Mouse (Mus musculus) T-cell, adult 2 months (primary cell): ENCODE data around the gene Ly6g6d.

ENCODE experiments used
- DNase-seq: peaks from one replicate; pipeline ENCODE4 v3.0.0; 2022; ENCODE audit warnings: low spot score

Gene Ly6g6d

DNA sequence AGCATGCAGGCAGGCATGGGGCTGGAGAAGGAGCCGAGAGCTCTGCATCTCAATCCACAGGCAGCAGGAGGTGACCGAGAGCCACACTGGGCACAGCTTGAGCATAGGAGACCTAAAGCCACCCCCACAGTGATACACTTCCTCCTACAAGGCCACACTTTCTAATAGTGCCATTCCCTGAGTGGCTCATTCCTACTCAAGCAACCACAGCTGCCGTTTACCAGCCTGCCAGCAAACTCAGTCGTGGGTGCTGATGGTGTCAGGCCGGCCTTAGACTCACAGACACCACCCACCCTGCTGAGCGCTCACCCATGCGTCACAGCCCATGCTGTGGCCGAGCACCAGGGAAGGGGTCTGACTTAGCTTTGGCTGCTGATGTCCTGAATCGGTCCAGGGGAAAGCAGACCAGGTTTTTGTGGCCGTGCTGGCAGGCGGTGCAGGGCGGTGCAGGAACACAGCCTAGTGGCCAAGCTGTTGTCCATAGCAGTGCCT is 19.3 kb upstream of the Ly6g6d start:
- no peak for DNase-seq

DNA sequence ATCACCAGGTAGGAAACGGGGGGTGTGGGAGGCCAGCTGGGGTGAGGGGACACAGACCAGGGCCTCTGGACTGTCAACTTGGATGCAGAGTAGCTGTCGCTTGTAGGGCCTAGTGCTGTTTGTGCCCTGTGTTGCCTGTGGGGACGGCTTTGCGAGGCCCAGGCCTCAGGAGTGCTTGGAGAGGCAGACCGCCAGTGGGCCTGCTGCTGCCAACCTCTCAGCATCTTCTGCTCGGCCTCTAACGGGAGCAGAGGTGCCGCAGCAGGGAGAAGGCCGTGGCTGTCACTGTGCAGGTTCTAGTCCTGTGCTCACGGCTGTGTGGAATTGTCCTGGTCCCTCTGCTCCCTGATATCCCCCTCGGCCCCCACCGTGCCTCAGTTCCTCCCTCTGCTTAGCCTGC is 18.7 kb upstream of the Ly6g6d start:
- no peak for DNase-seq

DNA sequence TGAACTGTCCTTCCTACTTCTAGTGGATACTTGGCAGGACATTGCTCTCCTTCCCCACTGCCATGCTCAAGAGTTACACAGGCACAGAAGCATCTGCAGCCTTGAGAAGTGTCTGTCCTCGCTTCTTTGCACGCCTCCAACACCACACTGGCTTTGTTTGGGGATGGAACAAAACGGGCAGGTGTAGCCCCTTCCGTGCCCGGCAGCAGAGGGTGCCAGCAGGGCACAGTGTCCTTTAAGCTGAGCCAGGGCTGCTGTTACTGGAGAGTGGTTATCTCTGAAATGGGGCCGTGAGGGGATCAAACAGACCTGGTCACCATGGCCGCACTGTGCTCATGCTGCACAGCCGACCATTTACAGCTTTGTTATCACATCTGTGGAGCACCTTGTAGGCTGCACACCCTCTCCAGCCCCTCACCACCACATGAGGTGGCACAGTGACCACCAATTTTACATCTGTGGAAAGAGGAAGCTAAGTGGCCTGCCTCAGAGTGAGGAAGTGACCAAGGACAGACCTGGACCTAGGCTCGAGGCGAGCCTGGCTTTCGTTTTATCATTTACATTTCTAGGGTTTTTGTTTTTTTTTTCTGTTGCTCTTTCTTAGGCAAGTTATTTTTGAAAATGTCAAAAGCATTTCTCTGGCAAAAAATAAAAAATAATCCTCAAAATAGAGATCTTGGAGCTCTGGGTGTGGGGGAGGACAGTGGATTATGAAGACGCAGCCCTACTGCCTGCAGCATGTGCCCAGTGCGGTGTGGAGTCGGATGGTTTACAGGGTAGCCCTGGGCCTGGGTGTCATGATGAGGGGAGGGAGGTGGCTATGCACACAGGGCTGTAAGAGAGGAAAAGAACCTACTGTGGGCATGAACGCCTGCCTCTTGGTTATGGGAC is 16.9 kb upstream of the Ly6g6d start:
- no peak for DNase-seq

DNA sequence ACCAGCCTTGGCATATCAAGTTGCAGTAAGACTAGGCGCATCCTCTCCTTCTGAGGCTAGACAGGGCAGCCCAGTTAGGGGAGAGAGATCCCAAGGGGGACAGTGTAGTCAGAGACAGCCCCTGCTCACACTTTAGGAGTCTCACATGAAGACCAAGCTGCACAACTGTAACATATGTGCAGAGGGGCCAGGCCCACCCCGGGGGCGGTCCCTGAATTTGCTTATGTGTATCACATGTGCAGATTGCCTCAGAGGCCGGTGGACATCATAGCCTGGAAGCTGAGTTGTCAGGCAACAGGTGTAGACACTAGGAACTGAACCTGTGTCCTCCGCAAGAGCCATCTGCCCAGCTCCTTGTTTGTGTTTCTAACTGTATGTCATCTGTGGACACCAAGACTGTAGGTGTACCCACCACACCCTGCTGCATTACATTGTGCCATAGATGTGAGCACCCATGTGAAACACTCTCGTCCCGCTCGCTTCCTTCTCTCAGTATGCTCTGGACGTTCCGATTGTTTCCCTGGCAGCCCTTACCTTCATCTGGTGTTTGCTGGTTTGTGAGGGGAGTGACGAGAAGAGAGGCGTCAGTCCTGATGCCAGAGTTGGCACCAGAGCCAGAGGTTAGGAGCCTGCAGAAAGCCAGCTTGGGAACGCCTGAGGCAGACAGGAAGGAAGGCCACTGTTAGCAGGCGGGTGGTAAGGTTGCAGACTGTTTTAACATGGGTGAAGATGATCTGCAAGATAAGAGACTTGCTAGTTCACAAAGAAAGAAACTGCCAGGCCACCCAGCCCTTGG is 14.7 kb upstream of the Ly6g6d start:
- DNase-seq: no peak

DNA sequence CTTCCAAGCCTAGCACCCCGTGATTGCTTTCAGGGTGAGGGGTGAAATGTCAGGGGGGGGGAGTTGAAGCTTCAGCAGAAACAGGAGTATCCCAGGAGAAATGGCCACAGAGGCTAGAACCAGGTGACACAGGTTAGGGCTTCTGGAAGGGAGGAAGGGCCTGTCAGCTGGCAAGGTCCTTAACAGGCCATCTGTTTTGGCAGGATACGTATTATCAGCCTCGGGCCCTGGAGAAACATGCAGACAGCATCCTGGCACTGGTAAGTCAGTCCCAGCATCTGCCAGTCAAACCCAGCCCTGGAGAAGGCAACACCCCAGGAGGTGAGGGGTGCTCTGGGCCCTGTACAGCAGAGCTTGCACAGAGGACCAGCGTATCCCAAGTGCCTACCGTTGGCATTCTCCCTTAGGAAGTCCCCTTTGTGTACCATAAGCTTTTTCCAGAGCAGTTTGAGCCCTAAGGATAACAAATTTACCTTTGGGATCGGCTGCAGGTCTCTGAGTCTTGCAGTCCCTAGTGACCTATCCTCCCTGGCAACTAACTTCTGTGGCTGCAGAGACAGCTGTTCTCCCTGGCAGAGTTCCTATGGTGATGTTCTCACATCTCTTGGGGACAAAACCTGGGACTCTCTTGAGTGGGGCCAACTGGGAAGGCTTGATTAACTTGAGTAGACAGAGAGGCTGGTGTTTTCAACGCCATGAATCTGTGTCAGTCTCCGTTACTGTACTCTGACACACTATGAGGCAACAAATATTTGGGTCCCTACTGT is 12.5 kb upstream of the Ly6g6d start:
- no peak for DNase-seq

DNA sequence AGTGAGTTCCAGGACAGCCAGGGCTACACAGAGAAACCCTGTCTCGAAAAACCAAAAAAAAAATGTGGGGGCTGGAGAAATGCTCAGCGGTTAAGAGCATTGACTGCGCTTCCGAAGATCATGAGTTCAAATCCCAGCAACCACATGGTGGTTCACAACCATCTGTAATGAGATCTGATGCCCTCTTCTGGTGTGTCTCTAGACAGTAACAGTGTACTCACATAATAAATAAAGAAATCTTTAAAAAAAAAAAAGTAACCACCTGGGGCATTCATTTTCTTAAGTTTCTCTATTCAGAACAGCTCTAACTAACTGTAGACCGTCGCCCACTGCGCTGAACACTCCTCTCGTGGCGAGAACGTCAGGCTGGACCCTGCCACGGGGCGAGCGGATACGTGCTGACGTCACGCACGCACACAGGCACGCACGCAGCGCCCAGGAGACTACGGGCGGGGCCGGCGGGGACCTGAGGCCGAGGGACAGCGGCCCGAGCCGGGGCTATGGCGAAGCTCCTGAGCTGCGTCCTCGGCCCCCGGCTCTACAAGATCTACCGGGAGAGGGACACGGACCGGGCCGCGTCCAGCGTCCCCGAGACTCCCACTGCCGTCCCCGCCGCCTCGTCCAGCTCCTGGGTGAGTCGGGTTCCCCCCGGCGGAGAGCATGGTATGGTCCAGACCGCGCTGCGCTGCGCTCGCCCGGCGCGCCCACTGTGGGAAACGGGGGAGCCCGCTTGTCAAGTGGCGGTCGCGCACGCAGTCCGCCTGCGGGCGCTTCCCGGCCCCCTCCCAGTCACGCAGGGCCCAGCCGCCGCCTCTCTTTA is 11.2 kb upstream of the Ly6g6d start, which contains the start of gene Abhd16a:
TSS of gene Abhd16a (plus strand) at position 439 of the 820 bp plus-strand sequence.
- DNase-seq: peak; percentile 90

DNA sequence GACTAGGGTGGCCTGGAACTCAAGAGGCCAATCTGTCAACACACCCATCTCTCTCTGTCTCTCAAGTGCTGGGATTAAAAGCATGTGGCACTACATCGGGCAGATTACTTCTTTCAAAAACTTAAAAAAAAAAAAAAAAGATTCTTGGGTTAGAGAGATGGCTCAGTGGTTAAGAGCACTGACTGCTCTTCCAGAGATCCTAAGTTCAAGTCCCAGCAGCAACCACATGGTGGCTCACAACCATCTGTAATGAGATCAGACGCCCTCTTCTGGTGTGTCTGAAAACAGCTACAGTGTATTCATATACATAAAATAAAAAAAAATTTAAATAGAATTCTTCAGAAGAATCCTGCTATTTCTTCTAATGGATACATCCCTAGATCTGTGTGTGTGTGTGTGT is 10.3 kb upstream of the Ly6g6d start:
- DNase-seq: peak; percentile 41

DNA sequence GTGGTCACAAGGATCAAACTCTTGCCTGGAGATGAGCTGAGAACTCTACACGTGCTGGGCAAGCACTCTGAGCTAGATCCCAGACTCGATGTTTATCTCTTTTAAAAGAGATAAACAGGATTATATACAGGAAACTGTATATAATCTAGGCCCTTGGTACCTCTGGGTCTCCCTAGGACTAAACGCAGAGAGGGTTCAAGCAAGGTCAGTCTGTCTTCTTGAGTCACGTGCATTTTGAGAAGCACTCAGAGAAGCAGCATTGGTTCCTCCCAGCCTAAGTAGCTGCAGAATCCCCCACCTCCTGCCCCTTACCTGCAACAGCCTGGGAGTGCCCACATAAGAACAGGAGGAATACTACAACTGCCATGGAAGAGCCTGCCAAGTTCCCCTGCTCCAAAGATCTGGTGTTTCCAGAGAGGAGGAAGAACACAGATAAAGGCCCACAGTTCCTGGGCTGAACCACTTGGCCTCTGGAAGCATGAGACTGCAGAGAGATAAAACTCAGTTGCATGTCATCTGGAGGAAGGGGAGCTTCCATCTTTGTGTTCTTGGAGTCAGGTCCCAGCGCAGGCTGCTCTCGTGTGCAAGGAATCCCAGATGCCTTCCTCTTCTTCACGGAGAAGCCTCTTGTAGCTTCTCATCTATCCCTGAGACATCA is 7.5 kb upstream of the Ly6g6d start, which contains the start of gene Ly6g6f:
TSS of gene Ly6g6f (minus strand) at position 403 of the 658 bp plus-strand sequence.
- DNase-seq: no peak

DNA sequence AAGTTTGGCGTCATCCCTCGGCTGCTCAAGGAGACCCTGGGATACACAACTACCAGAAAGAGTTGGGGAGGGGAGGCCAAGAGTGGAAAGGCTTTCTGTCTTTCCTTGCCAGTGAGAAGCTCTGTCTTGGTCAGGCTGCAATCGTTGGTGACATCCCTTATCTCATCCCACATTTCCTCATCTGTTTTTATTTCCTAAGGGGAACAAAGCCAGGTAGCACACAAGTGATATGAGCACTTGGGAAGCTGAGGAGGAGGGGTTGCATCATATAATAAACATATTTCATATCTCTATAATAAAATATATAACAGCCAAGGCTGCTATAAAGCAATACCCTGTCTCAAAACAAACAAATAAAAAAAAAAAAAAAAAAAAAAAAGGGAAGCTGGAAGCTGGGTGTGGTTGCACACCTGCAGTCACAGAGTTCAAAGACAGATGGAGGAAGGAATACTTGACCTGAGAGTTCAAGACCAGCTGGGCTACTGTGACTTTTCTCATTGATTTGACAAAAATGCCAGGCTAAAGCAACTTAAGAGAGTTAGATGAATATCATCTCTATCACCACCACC is 6.1 kb upstream of the Ly6g6d start:
- no peak for DNase-seq

DNA sequence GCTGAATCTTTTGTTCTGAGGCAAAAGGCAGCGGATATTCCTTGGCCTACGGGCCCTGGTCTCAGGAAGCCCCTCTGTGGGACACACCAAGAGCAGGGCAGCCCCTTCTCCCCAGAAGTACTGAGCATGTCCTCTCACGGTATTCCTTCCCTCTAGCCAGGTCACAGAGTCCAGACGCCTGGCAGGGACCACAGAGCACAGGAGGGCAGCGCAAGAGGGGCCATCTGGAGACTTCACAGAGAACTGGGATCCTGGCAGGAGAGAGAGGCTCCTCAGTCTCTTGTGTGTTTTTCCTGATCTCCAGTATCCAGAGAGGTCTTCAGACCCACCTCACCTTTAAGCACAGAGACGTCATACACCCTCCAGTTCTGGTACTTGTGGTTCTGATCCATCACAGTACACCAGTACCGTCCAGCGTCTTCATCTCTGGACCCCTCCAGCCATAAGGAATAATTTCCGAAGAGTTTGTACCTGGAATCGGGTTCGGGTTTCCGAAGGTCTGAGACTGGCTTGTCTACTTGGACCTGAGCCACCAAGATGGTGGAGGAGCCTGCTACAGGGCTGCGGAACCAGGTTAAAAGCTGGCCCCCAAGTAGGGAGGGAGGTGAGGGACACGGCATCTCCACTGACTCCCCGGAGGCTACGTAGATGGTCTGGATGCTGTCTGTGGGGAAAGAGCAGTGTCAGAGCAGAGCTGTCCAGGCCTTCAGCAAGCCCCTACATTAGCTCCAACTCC is 5.1 kb upstream of the Ly6g6d start:
- no peak for DNase-seq

DNA sequence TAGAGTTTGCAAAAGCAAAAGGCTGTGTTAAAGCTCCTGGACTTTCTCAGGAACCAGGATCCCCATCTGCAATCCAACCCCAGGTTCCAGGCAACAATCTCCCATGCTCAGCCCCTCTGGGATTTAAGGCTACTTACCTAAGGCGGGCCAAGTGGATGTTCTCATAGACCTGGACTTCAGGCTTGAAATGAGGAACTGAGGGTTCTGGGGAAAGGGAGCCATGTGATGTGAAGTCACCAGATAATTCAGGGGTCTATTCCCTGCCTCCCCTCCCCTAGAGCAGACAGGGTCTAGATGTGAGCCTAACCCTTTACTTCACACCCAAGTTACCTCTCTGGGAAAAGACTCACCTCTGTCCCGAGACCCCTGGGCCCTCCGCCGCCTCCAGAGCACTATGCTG is 2.8 kb upstream of the Ly6g6d start:
- DNase-seq: no peak

DNA sequence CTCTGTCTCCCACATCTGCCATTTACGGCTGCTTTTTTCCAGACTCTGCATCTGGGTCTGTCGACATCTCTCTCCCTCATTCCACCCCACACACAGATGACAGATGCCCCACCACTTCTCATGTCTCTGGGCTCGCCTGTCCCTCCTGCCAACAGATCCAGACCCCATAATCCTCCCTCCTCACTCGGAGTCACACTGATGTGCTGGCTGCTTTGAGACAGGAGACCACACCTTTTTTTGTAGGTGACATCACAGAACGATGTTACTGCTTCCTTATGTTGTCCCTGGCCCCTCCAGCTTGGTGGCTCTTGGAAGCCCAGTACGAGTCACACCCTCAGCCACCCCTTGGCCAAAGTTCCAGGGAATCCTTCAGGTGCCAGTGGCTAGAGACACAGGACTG is 2.4 kb upstream of the Ly6g6d start:
- DNase-seq: no peak

DNA sequence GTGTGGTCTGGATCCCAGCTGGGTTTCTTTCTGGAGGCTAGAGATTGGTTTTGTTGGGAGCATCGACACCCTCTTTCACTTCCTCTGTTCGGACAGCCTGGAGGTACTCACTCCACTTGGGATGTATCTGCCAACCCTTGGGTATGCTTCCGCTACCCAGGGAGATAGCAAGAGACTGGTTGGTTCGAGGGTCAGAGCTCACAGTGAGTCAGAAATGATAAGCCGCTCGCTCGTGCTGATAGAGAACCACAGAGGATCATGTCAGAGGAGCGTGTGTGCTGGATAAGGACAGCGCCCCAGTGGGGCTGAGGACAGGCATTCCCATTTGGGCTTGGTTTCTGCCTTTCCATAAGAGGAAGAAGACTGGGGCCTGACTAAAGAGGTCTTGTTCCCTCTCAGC is 1.9 kb upstream of the Ly6g6d start:
- no peak for DNase-seq

DNA sequence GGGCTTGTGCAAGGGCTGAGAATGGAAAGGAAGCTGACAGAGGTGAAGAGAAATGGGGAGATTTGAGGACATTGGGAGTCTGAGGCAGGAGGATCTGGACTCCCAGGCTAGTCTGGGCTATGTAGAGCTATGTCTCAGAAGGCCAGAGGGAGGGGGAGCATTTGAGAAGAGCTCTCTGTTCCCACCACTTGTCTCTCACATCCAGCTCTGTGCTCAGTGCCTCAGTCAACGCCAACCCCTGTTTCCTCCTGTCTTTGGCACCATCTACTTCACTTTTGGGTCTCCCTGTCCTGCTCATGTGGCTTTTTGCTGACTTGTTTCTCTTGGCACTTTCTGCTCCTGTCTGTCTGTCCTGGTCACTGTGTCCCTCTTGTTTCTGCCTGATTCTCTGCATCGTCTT is 580 bp downstream of the Ly6g6d start:
- DNase-seq: no peak

DNA sequence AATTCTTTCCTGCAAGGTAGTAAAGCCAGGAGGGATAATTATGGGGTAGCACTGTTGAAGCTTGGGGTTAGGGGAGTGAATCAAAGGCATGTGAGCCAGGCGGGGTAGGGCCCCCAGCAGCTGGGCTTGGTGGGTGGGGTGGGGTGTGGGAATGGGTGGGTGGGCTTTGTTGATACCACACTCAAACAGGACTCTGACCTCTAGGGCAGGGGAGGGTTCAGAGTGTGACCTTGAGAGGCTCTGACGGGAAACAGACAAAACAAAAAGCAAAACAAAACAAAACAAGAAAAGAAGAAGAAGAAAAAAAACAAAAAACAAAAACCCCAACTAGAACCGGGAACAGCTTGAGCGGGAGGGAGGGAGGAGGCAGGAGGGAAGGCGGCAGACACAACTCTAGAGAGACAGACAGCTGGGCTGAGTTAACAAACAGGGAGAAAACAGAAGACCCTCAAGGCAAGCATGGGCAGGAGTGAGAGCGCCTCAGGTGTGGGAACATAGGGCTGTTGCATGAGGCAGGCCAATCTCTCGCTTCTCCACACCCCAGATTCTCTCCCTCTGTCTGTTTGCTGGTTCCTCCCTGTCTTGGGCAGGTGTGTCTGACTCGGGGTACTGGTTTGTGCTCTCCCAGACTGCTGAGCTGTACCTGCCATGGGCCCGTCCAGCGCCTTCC is 1.2 kb downstream of the Ly6g6d start, which contains the start of gene Ly6g6e:
TSS of gene Ly6g6e (plus strand) at position 396 of the 670 bp plus-strand sequence.
- no peak for DNase-seq

DNA sequence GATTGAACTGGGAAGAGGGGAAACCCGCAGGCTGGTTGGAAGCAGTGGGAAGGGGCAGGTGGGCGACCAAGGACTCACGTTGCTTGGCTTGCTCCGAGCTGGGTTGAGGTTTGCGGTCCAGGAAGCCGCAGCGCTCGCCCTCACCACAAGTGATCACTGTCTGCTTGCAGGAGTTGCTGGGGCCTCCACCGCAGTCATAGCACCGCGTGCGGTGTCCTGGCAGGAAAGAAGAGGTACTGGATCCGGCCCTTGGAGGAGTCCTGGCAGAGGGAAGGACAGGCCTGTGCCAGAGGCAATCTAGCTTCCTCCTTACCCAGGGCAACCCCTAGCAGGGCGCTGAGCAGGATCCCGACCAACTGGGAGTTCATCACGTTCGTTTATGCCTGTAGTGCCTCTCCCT is 3.8 kb downstream of the Ly6g6d start:
- no peak for DNase-seq

DNA sequence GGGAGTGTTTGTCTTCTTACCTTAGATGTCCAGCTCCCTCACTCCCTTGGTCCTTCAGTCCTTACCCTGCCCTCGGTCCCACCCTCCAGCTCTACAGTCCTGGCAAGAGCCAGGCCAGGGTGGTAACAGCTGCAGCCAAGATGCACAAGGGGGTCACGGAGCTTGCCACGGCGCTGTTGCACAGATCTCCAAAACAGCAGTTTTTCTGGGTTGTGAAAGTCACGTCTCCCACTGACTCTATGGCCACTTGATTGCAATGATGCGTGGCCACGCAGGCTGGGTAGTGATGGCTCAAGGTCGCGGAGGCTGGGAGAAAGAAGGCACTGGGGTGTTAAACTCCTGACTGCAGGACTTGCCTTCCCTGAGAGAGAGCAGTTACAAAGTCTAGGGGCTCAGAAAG is 6.4 kb downstream of the Ly6g6d start:
- no peak for DNase-seq

DNA sequence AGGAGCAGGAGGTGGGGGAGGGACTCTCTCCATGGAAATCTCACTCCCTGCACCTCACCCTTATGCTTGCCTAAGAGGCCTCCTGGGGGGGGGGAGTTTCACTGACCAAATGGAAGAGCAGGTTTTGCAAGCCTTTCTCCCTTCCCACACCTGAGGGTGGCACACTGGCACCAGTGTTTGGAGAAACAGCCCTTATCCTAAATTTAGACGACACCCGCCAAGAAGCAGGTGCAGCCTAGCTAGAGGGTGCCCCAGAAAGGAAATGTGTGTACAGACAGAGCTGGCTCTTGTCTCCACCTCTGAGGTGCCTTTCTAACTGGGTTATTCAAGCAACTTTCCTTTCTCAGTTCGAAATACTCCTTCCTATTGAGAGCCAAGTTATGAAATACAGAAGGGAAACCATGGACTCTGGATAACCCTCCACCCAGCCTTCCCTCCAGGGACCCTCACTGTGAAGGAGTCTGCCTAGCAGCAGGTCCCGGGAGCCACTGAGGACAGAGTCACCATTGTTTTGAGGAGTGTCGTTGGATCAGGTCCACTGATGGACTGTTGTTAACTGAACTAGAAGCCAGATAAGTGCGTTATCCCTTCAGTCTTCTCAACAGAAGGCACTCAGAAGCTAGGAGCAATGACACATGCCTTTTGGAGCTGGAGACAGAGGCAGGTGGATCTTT is 7.2 kb downstream of the Ly6g6d start:
- DNase-seq: no peak
